Mouse (Mus musculus) T-helper 1 cell (primary cell): ENCODE data around the gene Ttll7.

Experiments used
- in situ Hi-C: fragments of 300-600 bp; cut with MboI, MseI; formaldehyde crosslinking; loops from one replicate; pipeline ENCODE4 v1.15.1; 2025; ENCODE audit warnings: high pct_unique_total_duplicates

The Ttll7 gene

DNA sequence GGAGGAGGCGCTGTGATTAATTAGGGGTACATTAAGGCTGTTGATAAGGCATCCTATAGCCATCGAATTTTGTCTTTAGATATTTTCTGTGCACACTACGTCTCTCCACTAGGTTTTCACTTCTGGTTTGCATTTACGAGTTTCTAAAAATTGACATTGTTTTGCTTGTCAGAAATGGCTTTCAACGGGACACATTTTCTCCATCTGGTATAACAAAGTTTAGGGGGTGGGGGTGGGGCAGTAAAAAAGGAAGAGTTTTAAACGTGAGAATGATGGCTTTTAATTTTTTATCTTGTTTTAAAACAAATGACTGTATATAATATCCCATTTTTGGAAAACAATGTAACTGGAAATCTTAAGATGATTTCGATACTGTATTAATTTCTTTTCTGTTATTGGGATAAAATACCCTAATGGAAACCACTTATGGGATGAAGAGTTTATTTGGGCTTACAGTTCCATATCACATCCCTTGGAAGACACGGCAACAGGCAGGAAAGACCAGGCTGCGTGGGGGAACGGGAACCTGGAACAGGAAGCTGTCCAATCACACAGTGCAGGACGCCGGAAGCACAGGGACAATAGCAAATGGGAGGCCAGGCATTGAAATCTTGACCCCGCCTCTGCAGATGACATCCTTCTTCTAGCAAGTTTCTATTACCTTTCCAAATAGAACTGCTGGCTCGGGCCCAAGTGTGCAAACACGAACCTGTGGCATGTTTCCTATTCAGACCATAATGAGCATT, 142.7 kb downstream of the Ttll7 start:
- in situ Hi-C loops = no loop called here

DNA sequence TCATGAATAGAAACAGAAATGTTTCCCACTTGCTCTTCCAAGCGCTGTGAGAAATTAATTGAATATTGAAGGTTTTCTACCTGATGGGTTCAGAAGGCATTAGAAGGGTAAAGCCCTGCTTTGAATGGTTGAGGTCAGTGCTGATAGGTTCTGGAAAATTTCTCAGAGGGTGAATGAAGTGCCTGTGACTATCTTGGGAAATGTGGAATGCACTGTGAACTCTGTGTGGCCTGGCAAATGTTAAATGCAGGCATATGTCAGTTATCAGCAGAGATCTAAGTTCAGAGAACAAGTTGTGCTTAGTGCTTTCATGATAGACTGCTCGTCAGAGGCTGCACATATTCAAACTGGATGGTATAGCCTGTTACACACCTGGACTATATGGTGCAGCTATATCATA, 147.0 kb downstream of the Ttll7 start:
- in situ Hi-C loops = no loop called here

DNA sequence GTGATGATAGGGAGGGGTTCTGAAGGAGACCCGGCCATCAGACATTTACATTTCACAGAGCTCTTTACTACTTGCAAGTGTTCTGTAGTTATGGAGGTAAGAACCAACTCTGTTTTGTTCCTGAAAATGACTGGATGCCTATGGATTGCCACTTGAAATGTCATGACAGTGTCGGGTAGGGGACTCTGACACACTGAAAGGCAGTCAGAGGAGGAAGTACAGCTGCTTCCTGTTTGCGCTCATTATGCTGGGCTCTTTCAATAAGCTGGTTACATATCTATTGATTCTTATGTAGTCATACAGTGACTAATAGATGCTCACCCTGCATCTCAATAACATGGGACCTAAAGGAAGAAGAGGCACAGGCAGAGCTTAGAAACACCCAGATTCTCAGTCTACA, 148.8 kb downstream of the Ttll7 start:
- in situ Hi-C loops = no loop called here

DNA sequence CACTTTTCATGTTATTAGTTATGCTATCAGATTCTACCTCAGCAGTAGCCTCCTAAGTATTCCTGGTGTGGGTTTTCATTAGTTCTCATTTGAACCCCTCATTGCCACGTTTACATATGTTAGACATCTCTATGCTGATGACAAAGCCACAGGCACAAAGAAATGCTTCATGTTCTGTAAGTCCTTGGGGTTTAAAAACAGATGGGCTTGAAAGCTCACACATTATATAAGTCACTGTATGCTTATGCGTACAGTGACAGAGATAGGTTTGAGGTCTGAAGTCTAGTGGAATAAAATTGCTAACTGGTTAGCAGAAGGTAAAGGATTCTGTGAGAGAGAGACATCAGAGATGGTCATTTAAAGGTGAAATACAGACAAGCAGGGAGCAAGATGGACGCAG, 149.4 kb downstream of the Ttll7 start:
- in situ Hi-C loops = no loop called here

DNA sequence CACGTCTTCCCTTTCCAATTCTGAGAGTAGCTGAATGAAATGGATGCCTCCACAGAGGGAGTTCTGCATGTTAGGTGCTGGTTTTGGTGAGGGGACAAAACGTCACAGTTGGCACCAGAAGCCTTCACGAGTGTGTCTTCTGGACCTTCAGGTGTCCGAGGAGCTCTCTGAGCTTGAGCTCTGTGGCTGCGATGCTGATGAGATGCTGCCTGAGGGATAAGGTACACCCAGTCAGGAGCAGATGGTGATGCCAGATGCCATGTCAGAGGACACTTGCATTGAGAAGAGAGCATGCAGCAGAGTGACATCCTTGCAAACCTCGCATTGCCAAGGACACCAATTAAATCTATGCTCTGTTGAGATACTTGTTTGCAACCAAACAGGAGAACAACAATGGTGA, 164.3 kb downstream of the Ttll7 start:
- in situ Hi-C loops = no loop called here

DNA sequence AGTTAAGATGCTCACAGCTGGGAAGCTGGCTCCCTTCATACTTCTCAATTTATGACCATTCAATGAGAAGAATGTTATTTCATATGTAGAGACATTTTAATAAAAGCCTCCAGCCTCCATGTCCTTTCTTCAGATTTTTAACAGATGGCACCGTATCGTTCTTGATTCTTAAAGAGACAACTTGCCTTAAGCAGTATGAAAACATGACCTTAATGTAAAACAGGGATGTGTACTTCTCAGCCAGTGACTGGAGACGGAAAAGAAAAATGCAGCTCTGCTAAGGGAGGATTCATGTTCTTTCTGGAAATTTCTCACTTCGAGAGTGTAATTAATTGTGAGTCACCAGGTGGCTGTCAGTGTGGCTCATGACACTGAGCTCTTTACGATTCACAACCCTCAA, 167.3 kb downstream of the Ttll7 start:
- in situ Hi-C loops = no loop called here

DNA sequence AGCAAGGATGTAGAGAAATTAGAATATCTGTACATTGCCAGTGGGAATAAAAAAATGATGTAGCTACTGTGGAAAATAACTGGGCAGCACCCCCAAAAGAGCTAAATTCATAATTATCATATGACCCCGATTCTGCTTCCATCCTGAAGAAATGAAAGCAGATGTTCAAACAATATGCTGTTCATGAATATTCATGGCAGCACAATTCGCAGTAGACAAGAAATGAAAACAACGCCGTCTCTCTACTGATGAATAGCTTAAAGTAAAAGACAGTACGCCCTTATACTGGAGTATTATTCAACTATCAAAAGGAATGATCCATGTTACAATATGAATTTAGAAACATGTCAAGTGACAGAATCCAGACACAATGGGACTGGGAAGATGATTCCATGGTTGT, 174.1 kb downstream of the Ttll7 start:
- in situ Hi-C loops = no loop called here

DNA sequence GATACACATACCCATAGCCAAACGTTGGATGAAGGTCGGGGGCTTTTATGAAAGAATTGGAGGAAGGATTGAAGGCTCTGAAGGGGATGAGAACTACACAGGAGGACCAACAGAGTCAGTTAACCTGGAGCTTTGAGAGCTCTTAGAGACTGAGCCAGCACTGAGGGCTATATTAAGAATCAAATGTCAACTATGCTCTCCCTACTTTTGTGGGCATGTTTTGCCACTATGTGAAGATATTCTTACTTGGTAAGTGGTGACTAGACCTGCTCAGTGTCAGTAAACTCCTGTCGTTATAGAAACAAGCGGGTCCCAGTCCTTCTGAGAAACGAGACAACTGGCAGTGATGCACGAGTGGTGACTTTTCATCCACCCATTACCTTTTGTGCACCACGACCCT, 176.2 kb downstream of the Ttll7 start:
- in situ Hi-C loops = no loop called here

DNA sequence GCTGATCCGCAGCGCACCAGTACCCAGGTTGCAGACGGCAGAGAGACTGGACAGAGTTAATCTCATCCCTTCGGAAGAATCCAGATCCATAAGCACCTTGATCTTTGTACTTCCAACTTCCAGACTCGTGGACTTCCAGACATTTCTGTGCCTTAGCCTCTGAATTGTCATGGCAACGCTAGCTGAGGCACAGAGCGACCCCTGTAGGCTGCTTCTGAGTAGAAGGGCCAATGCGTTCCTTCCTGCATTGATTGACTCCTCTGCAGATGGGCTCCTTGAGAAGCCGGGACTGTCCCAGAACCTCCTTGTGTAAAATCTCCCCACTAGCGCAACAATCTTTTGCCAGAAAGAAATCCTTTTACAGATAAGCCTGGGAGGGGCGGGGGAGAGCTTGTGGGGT, 177.6 kb downstream of the Ttll7 start:
- in situ Hi-C loops = no loop called here

DNA sequence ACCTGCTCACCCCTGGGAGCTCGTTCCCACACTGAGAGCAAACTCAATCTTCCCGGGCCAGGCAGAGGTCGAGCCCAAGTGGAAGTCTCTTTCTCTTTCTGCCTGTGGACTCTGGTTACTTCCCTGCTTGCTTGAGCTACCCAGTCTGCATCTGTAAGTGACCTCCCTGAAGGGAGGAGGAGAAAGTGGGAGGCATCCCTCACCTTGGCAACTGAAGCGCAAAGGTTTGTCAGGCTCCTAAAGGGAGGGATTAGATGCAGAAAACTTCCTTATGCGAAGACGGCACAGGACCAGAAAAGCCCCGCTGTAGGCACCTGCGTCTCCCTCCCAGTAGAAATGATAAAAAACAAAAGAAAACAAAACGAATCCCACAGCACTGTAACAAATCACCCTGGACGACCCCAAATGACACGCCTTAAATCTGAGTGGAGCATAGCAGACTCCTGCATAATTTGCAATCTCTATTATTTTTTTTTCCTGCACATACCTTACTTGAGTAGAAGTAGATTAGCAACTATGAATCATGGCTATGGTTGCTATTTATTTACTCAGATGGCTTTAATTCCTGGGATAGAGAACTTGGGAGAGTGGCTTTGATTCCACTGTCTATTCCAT, 178.2 kb downstream of the Ttll7 start:
- in situ Hi-C loops = no loop called here
